ENCODE assay signal across 11 mouse cellular contexts in genomic region chr9:51928116-51928515, GRCm38 (mm10). TPM values are rescaled to one million over a fixed set of nuclear protein-coding genes. Genes with fewer than 3 reads are reported as not detected.
DNase-seq lines count a peak whose midpoint lies in the region; ATAC-seq lines count a peak whose summit lies in the region.
"Had no signal": no experiment of that assay in that cellular context is flagged by ENCODE, and none has a peak within 500 bp of the region (broad histone marks: within the 10 kb centered on the region; RNA-seq: fewer than 3 reads in every experiment).

No protein-coding gene starts in this region.

- H3K4me1 ChIP-seq in heart, embryonic 11.5 days (ENCODE audit: control insufficient read depth, insufficient read depth, low read length), result peaks cover 4% of the 10 kb centered on the region; the same call in 1 of the 2 replicates
- peaks cover 32% of the 10 kb centered on the region for H3K4me1 ChIP-seq in limb, embryonic 12.5 days (replicated peaks)
- H3K4me1 ChIP-seq: liver, embryonic 15.5 days had no signal

- no peak for ATAC-seq in heart, embryonic 11.5 days (replicated peaks; ENCODE audit: insufficient number of reproducible peaks, low FRiP score, low TSS enrichment)
- peak; percentile 69; the same call in 1 of the 2 replicates for ATAC-seq in limb, embryonic 12.5 days (ENCODE audit: insufficient number of reproducible peaks, insufficient read depth, low FRiP score, low TSS enrichment, low read depth)

- H3K27me3 ChIP-seq in heart, embryonic 11.5 days (ENCODE audit: control insufficient read depth, insufficient read depth, low read length), result no peaks in the 10 kb centered on the region
- no peaks in the 10 kb centered on the region for H3K27me3 ChIP-seq in limb, embryonic 12.5 days
- H3K27me3 ChIP-seq: CH12.LX; liver, embryonic 15.5 days had no signal

- H3K27ac ChIP-seq in heart, embryonic 11.5 days (ENCODE audit: low read depth, low read length), result no peak overlapping the region
- H3K27ac ChIP-seq in limb, embryonic 12.5 days, result peak overlapping the region; percentile 83
- H3K27ac ChIP-seq: heart, adult 2 months; liver, embryonic 15.5 days had no signal

- H3K4me2 ChIP-seq in heart, embryonic 11.5 days, result peak overlapping the region; percentile 41
- peak overlapping the region; percentile 50 for H3K4me2 ChIP-seq in limb, embryonic 12.5 days
- H3K4me2 ChIP-seq: liver, embryonic 15.5 days had no signal

- H3K36me3 ChIP-seq in heart, embryonic 11.5 days (ENCODE audit: control insufficient read depth, insufficient read depth, low read length), result no peaks in the 10 kb centered on the region
- no peaks in the 10 kb centered on the region for H3K36me3 ChIP-seq in limb, embryonic 12.5 days
- H3K36me3 ChIP-seq: liver, embryonic 15.5 days had no signal

- no peak overlapping the region for H3K9ac ChIP-seq in heart, embryonic 11.5 days (ENCODE audit: low read depth, low read length)
- H3K9ac ChIP-seq in limb, embryonic 12.5 days (replicated peaks), result 0 out of 2 replicates have a peak overlapping the region, but pooled peaks have one; percentile 12
- H3K9ac ChIP-seq: liver, embryonic 15.5 days had no signal

- no peak for DNase-seq in heart, postnatal 4 days
- peak; percentile 46 for DNase-seq in urinary bladder, postnatal 14 days (ENCODE audit: low spot score)
- no peak for DNase-seq in urinary bladder, postnatal 10 days (ENCODE audit: low spot score)
- no peak for DNase-seq in left cerebral cortex, adult 11 months (ENCODE audit: low spot score)
- no peak for DNase-seq in ovary, postnatal 36 days (ENCODE audit: low spot score)
- DNase-seq in frontal cortex, postnatal 10 days (ENCODE audit: low spot score in 2 of 2), result no peak
- DNase-seq: heart, adult 2 months had no signal

- no peak overlapping the region for H3K4me3 ChIP-seq in heart, embryonic 11.5 days (ENCODE audit: low read depth, low read length)
- peak overlapping the region; percentile 15 for H3K4me3 ChIP-seq in limb, embryonic 12.5 days (replicated peaks)
- H3K4me3 ChIP-seq: heart, adult 2 months; liver, embryonic 15.5 days had no signal

- WGBS in heart, embryonic 11.5 days (ENCODE audit: insufficient replicate concordance), result 40% methylated on average over 10 of the region's 10 CpGs
- WGBS in limb, embryonic 12.5 days, result 9% methylated on average over 10 of the region's 10 CpGs

- H3K9me3 ChIP-seq in heart, embryonic 11.5 days (replicated peaks; ENCODE audit: control insufficient read depth, low read length), result no peaks in the 10 kb centered on the region
- H3K9me3 ChIP-seq in limb, embryonic 12.5 days, result no peaks in the 10 kb centered on the region
- H3K9me3 ChIP-seq: liver, embryonic 15.5 days had no signal

RNA-seq across cellular contexts. Expression of gene Fdx1, which starts 35.2 kb away (rescaled TPM):
- polyA plus RNA-seq in heart, embryonic 11.5 days (2014; fragmentation: Nextera tagmentation; extraction: Ambion mirVana), result 82.5 and 84.3 TPM in 2 replicates
- total RNA-seq in heart, postnatal 4 days (2021), result 10 to 100 TPM; 76.0 to 80.9 TPM
- 76.8 and 78.7 TPM in 2 replicates for polyA plus RNA-seq in limb, embryonic 12.5 days (2016; fragmentation: Nextera tagmentation; extraction: Ambion mirVana)
